Mouse (Mus musculus) retina, adult 2 months (tissue): ENCODE results near the gene Gjb3.

ENCODE experiments used
- DNase-seq: peaks from one replicate; pipeline ENCODE4 v3.0.0-alpha.2; 2012; ENCODE audit warnings: low read depth, low spot score

Gjb3 gene

DNA sequence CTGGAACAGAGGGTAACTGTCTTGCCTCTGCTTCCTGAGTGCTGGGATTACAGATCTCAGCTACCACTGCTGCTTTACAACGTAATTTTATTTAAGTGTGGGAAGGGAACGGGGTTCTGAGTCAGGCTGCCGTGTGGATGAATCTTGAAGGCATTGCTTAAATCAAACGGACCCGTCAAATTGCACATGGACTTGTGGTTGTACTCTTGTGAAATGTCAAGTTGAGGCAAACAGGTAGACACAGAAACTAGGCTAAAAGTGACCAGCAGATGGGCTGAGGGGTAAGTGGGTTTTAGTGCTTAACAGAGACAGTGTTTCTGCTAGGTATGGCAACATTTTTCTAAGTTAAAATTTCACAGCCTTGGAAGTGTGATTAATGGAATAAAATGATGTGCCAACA is 7.0 kb upstream of the Gjb3 start:
- DNase-seq: no peak

DNA sequence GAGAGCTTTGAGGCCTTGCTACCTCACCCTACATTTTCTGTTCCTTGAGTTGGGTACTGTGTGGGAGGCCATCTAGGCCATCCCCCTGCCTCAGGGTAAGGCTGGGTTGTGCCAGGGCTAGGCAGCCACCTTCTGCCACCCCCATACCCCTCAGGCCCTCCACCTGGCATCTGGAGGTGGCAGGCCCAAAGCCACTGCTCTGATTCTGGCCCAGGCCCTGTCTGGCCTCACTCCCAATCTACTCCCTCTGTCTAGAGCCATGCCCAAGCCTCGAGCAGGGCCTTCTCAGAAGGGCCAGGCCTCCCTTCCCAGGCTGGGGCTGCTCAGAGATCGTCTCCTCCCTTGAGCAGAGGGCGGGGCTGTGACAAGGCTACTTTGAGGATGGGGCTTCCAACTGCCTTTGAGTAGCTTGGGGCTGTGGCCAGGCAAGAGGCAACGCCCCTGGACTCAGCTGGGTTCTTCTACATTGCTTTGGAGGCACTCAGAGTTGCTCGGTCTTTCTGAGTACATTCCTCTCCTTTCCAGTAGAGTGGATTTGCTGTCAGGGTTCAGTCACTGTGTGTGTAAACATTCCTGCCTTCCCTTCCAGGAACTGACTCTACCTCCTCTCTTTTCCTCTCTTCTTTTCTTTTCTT is 4.3 kb upstream of the Gjb3 start:
- no peak for DNase-seq

DNA sequence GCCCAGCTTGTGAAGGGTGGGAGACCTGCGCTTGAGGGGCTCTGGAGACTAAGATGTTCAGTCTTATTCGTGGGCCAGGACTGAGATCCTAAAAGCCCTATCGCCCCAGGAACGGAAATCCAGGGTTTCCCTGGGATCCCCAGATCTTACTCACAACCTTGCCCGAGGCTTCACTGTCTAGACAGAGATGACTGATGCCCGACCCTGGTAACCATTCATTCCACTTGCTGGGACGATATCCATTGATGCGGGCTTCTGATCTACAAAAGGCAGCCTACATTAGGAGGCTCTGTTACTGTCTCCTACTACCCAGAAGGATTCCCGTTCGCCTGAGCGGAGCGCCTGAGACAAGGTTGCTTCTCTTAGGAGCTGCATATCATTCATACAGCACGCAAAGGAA is 527 bp upstream of the Gjb3 start:
- no peak for DNase-seq

DNA sequence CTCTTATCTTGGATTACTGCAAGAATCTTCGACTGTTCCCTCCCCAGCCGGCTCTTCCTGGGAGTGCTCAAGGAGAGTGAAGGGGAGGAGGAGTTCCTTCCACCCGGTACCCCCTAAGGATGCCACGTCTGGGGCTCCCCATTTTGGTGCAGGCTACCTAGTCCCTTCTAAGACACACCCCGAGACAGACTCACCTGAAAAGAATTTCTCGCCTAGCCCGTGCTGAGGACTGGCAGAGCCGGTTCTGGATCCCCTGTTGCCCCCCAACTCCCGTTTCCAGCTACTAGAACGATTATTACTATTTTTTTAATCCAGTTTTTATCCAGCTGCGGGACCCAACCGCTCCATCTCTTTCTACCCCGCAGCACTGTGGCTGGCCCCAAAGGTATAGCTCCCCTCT is 893 bp downstream of the Gjb3 start:
- DNase-seq: no peak

DNA sequence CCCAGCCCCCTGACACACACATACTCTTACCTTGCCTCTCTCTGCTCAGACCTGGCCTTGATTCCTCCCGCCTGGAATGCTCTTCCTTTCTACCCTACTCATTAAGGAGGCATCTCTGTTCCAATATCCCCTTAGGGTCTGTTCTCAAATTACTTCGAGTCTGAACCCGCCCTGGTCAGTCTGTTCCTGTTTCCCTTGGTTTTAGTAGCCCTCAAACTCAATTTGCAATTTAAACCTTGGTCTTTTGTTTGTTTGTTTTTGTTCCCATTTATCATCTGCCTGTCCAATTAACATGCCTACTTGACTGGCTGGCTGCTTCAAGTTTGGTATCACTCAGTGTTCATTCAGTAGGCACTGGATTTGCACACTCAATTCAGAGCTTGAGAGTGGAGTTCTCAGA is 1.6 kb downstream of the Gjb3 start:
- DNase-seq: no peak

DNA sequence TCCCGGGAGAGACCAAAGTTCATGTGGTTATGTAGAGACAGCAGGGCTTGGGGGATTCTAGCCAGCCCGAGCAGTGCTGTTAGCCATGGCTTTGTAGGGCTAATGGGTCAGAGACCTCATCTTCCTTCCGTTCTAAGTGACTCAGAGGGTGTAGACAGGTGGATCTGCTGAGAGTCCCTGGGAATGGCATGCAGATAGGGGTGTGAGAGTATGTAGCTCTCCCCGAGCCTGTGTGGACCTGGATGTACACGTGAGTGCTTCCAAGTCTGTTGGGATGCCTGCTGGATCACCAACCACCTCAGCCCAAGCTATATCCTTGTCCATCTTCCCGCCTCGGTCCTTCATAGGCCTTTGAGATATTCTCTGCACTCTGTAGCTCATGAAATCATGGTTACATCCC is 2.3 kb downstream of the Gjb3 start:
- no peak for DNase-seq

DNA sequence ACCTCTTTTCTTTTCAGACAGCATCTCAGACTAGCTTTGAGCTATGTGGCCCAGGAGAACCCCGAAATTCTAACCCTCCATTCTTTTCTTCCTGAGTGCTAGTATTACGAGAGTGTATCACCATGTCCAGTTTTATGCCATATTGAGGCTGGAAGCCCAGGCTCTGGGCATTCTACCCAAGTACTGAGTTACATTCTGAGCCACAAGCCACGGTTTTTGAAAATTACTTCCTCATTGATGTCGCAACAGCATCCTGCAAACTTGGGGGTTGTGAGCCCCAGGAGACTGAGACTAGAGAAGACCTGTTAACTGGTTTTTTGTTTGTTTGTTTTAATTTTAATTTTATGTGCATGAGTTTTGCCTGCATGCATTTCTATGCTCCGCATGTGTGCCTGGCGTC is 2.9 kb downstream of the Gjb3 start:
- DNase-seq: no peak

DNA sequence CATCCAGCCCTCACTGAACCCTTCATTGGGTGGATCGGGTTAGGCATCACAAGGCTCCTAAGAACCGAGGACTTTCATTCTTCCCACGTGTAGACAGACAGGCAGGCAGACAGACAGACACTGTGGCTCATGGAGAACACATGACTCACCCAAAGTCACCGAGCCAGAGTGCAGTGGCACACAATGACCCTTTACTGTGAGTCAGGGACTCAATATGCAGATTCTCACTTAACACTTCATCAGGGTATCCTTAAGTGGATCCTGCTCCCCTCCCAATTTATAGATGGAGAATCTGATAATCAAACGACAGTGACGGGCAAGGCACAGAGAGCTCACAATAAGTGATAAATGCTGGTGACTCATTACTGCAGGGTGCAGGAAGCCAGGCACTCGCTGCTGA is 3.4 kb downstream of the Gjb3 start:
- DNase-seq: no peak

DNA sequence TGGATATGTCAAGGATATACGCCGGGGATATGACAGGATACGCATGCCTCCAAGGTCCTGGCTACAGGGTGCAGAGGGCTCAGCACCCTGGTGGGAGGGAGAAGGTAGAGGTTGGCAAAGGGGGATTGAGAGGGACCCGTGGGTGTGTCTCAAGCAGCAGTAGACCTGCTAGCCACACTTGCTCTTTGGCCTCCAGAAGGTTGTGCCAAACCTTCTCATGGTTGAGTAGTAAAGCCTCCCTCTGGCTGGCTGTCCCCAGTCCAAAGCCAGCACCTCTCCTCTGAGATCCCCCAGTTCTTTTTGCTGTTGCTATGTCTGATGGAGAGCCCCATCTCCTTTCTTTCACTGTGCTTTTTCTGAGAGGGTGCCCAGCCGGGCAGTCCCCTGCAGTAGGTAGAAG is 5.4 kb downstream of the Gjb3 start:
- no peak for DNase-seq

DNA sequence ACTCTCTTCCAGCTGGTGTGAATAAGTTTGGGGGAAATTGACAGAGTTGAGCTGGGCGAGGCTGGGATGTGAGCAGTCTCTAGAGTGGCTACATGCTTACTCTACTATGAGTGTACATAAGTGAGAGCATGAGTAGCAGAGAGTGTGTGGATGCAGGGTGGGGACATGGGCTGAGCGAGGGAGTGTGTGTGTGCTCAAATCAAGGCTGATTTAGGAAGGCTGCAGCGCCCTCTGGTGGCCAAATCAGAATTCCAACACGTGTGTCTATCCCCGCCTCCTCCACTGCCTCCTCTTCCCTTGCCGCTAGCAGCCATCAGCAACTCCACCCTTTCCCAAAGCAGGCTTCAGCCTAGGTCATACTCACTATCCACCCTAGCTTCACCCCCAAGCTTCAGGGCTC is 5.9 kb downstream of the Gjb3 start:
- peak; percentile 42 for DNase-seq

DNA sequence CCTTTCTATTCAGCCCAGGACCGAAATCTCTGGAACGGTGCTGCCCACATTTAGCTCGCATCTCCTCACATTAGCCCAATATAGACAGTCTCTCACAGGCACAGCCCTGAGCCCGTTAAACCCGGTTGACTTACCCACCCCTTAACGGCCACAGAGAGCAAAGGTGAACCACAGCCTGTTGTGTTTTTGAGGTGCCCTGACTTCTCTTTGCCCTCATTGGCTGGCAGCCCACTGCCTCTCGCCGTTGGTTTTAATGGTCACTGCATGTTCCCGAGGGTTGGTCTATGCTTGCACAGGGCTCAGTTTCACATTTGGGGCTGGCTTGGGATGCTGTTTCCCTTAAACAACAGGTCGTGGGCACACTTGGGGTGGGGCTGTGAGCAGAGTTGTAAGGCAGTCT is 6.3 kb downstream of the Gjb3 start:
- no peak for DNase-seq

DNA sequence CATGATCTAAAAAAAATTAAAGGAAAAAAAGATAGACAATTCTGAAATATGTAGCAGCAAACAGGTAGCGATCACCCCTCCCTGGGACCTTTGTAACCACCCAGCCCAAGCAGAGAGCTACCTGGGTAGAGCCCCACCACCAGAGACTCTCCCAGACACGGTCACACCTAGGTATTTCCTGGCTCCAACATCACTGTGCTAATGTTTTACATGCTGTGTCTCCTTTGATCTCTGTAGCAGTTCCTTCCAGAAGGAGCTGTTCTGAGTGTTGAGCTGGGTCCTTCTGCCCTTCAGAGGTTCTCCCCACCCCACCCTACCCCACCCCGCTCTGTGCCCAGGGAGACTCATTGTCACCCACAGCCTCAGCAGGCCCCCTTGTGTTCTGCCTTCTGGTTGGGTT is 7.0 kb downstream of the Gjb3 start:
- no peak for DNase-seq

DNA sequence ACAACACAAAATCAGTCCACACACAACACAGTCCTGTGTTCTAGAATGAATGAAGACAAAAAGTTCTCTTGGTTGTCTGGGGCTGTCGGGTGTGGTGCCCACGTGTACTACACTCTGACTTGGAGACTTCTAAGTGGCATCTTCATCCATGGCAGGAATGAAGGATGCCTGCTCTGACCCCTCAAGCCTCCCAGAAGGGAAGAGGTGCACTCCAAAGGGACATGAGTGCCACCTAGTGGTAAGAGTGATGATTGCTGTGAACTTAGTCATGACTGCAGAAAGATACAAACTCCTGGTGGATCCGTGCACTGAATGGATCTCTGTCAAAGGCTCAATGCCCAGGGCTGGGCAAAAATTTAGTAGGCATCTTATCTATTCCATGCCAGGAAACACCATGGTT is 11.0 kb downstream of the Gjb3 start:
- DNase-seq: peak; percentile 36

DNA sequence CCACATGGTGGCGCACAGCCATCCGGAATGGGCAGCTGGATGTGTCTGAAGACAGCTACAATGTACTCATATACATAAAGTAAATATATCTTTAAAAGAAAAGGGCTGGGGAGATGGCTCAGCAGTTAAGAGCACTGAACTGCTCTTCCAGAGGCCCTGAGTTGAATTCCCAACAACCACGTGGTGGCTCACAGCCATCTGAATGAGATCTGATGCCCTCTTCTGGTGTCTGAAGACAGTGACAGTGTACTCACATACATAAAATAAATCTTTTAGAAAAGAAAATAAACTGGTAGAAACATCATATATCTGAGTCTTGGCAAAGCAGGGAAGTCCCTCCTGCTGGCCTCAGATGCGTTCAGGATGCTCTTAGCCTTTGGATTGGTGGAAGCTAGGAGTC is 13.5 kb downstream of the Gjb3 start:
- no peak for DNase-seq

DNA sequence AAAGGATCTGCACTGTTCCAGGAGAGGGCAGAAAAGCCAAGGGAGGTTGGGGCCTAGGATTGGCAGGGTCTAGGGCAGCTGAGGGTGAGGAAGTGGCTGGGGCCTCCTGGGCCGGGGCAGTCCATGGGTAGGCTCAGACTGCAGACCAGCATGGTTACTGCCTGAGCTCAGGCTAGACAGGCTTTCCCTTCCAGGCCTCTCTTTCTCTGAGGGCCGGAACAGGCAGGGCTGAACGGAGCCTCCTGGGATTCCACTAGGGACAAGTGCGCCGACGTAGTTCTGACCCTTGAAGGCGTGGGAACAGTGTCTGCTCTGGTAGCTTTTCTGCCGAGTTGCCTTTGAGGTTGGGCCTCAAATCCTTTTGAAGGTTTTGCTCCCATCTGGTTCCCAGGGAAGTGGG is 14.9 kb downstream of the Gjb3 start:
- DNase-seq: no peak

DNA sequence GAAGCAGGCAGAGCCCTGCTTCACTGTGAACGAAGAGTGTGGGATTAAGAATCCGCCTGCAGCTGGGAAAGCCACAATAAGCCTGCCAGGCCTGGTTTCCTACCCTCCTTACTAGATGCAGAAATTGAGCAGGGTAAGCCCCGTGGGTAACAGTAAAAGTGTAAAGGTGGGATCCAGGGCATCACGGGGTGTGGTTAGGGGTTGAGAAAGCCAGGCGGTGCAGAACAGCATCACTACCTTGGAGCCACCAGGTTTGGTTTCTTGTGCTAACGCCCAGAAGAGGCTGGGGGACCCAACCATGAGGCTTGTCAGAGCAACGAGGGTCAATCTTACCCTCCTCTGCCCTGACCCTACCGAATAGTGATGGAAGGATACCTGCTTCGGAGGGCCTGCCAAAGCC is 16.1 kb downstream of the Gjb3 start:
- no peak for DNase-seq

DNA sequence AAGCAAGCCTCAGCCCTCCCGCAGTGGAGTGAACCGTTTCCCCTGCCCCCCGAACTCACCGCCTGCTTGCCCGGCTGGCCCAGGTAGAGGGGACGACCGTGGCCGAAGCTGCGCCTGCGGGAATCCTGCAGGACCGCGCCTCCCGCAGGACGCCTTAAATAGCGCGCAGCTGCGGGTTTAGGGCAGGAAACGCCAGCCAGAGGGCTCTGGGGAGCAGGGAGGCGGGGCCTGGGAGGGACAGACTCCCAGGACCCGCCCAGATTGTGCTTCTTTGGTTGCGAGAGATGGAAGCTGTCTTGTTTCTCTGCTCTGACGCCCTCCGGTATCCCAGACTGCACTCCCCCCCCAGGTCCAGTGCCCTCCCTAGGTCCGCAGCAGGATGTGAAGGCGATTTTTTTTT is 16.8 kb downstream of the Gjb3 start, which contains the start of gene Gja4:
Gja4 (minus strand) TSS at position 179 of the 400 bp plus-strand sequence.
- peak; percentile 26 for DNase-seq

DNA sequence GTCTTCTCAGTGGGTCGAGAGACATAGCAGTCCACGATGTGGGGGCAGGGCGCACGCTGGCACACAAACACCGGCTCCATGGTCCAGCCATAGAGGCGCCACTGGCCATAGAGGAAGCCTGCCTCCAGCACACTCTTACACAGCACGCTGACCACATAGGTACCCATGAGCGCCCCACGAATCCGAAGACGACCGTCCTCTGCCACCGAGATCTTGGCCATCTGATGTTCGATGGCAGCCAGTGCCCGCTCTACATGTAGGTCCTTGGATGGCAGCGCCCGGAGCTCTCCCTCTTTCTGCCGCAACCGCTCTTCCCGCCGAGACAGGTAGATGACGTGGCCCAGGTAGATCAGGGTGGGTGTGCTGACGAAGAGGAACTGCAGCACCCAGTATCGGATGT is 18.3 kb downstream of the Gjb3 start:
- no peak for DNase-seq

DNA sequence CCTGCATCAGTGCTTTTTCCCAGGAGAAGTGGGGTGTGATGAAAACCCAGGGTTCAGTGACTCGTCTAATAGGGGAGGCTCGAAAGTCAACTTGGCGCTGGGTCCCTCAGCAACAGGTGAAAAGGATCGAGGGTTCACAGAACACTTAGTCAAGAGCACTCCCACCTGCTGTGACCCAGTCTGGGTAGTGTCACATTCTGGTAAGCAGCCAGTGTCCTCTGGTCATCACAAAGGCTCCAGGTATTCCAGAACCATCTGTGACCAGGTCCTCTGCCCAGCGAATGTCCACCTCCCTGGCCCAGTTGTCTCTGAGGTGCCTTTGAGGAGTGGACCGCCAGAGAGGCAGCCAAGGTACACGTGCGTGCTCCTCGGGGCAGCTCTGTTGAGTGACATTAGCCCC is 19.1 kb downstream of the Gjb3 start:
- no peak for DNase-seq

DNA sequence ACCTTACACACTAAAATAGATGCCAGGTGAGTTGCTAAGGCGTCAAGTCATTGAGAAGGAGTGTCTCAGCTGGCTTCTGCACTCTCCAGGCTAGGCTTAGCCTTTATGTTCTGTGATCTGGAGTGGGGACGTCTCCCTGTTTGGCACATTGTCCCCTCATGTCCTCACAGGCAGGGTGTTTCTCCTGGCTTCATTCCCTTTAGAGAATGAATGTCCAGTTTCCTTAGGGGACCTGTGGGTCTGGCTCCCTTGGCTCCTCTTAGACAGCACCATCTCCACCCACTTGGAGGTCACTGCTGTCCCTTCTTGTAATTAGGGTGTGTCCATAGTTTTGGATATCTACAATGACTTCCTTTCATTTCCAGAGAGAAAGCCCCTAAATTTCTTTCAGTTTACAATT is 23.7 kb downstream of the Gjb3 start:
- DNase-seq: no peak

DNA sequence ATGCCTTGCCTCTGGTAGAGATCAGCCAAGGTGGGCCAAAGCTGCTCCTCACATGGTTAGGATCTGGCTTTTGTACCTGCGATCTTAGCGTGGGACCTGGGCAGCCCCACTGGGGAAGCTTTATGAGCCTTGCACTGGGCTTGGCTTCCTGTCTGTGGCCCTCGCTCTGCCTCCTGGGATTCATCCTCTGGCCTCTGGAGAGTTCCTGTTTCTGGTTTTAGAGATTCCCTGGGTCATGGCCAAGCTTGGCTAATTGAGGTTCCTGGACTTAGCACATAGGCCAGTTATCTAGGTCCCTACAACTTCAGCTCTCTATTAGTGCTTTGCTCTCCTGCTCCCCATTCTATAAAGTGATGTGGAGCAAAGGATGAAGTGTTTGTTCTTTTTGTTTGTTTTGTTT is 26.8 kb downstream of the Gjb3 start:
- DNase-seq: no peak

DNA sequence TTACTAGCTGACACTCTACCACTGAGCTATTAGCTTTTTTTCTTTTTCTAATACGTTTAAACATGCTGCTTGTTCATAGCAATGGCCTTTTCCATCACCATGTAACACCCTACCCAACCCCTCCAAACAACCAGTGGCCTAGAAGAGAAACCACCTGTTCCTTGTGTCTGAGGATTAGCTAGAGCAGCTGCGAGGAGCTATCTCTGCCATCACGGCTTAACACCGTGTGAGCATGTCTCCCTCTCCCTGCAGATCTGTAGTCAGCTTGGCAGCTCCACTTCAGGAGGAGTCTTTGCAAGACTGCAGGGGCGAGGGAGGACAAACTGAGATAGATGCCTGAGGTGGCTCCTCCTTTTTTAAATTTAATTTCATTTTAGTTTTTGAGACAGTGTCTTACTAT is 30.1 kb downstream of the Gjb3 start:
- DNase-seq: no peak

DNA sequence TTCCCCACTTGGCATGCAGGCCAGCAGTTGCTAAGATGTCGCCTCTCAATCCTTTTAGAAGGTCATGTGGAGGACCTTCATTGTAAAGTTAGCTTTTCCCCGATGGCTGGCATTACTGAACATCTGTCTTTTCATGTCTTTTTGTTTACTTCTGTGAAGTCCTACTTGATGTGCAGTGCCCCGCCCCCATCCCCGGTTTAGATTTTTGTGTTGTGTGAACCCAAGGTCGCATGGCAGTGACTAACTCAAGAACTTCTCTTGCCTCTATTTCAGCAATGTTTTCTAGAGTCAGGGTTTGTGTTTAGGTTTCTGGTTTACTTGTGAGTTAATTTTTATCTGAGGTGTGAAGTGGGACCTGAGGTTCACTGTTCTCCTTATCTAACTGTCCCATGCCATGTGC is 38.0 kb downstream of the Gjb3 start:
- DNase-seq: no peak

DNA sequence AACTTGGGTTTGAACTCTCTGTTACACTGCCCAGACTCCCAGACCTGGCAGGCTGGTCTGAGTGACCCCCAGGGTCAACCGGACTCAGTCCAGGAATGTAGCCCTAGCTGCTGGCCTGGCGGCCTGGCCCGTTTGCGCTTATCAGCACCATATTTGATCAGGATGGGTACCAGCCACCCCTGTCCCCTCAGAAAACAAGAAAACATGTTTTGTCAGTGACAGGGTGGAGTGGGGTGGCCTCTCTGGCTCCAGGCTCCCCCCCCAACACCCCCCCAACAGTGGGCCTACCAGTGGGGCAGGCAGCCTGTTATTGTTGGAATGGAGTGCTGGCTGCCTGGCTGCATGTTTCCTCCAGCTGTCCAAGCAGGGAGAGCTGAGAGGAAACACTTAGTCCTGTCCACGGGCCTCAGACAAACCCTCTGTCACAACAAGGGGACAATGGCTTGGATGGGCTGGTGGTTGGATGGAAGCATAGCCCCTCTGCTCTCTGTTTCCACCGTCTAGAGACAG is 41.5 kb downstream of the Gjb3 start:
- no peak for DNase-seq
